ENCODE assay signal across 11 mouse cellular contexts in the genomic region with DNA sequence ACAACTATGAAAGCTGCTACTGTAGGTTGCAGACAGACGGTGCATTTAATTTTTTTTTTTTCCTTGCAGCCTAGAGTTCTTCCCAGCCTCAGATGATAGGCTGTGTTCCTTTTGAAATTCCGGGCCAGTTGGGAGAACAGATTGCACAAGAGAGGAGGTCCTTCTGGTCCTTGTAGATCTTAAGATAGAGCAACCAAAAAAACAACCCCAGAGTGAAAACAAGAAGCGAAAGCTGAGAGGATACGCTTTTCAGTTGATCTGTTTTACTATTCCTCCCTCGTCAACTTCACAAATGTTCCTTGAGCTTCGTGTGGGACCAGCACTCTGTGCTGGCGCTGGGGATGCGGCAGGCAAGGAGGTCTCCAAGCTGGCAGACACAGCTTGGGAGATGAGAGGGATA. TPM values are rescaled to one million over a fixed set of nuclear protein-coding genes. Genes with fewer than 3 reads are reported as not detected.
DNase-seq lines count a peak whose midpoint lies in the region; ATAC-seq and TF ChIP-seq lines count a peak whose summit lies in the region.
"Had no signal": no experiment of that assay in that cellular context is flagged by ENCODE, and none has a peak within 500 bp of the region (broad histone marks: within the 10 kb centered on the region; RNA-seq: fewer than 3 reads in every experiment).

No protein-coding gene starts in this region.

- peak; percentile 85 for ATAC-seq in forebrain, embryonic 16.5 days
- no peak for ATAC-seq in hindbrain, embryonic 14.5 days (ENCODE audit: low FRiP score)

- no peak overlapping the region for H3K9ac ChIP-seq in forebrain, embryonic 16.5 days (replicated peaks; ENCODE audit: low read depth, low read length)
- H3K9ac ChIP-seq in hindbrain, embryonic 14.5 days, result no peak overlapping the region
- H3K9ac ChIP-seq: heart, embryonic 13.5 days; kidney, embryonic 15.5 days had no signal

- WGBS in forebrain, embryonic 16.5 days, result 49% methylated on average over 8 of the region's 8 CpGs
- 80% methylated on average over 8 of the region's 8 CpGs for WGBS in hindbrain, embryonic 14.5 days

- TF ChIP-seq POLR2A in testis, adult 2 months (IDR thresholded peaks at IDR 0.05; ENCODE audit: control insufficient read depth, low read depth, low read length), result no peak

- H3K4me3 ChIP-seq in testis, adult 2 months (ENCODE audit: control insufficient read depth, low read depth, low read length), result no peak overlapping the region; the same call in 1 of the 2 replicates
- H3K4me3 ChIP-seq in forebrain, embryonic 16.5 days (replicated peaks; ENCODE audit: low read length), result no peak overlapping the region
- H3K4me3 ChIP-seq in hindbrain, embryonic 14.5 days (replicated peaks; ENCODE audit: low read length), result no peak overlapping the region
- H3K4me3 ChIP-seq: heart, embryonic 13.5 days; kidney, embryonic 15.5 days had no signal

- DNase-seq in testis, postnatal 10 days (ENCODE audit: low spot score), result no peak
- DNase-seq in layer of hippocampus, postnatal 36 days, result peak; percentile 57 to 67
- no peak for DNase-seq in urinary bladder, postnatal 14 days (ENCODE audit: low spot score)
- DNase-seq in adrenal gland, postnatal 25 days, result no peak
- no peak for DNase-seq in hindbrain, embryonic 14.5 days (ENCODE audit: low spot score)
- DNase-seq: thymus, postnatal 25 days had no signal

- no peaks in the 10 kb centered on the region for H3K27me3 ChIP-seq in testis, adult 2 months (ENCODE audit: control insufficient read depth, insufficient read depth, low read length)
- H3K27me3 ChIP-seq in forebrain, embryonic 16.5 days (replicated peaks; ENCODE audit: control insufficient read depth, insufficient read depth, low read length), result no peaks in the 10 kb centered on the region
- no peaks in the 10 kb centered on the region for H3K27me3 ChIP-seq in hindbrain, embryonic 14.5 days (ENCODE audit: control insufficient read depth, insufficient read depth, low read length)
- H3K27me3 ChIP-seq: heart, embryonic 13.5 days; kidney, embryonic 15.5 days had no signal

- peak overlapping the region; percentile 73 for H3K27ac ChIP-seq in testis, adult 2 months (ENCODE audit: control insufficient read depth, insufficient read depth, low read depth, low read length)
- H3K27ac ChIP-seq in forebrain, embryonic 16.5 days (ENCODE audit: low read length), result peak overlapping the region; percentile 80
- H3K27ac ChIP-seq in hindbrain, embryonic 14.5 days, result no peak overlapping the region
- H3K27ac ChIP-seq: heart, embryonic 13.5 days; kidney, embryonic 15.5 days had no signal

- peak overlapping the region; percentile 4; the same call in 1 of the 2 replicates for H3K4me2 ChIP-seq in forebrain, embryonic 16.5 days (ENCODE audit: low read length)
- H3K4me2 ChIP-seq in hindbrain, embryonic 14.5 days (replicated peaks), result no peak overlapping the region
- H3K4me2 ChIP-seq: heart, embryonic 13.5 days; kidney, embryonic 15.5 days had no signal

- no peaks in the 10 kb centered on the region for H3K36me3 ChIP-seq in testis, adult 2 months (ENCODE audit: control insufficient read depth, insufficient read depth, low read length)
- no peaks in the 10 kb centered on the region for H3K36me3 ChIP-seq in forebrain, embryonic 16.5 days (ENCODE audit: control insufficient read depth, insufficient read depth)
- H3K36me3 ChIP-seq in hindbrain, embryonic 14.5 days (replicated peaks; ENCODE audit: control insufficient read depth, insufficient read depth), result no peaks in the 10 kb centered on the region
- H3K36me3 ChIP-seq: G1E; heart, embryonic 13.5 days; kidney, embryonic 15.5 days had no signal

- no peak for TF ChIP-seq CTCF in testis, adult 2 months (IDR thresholded peaks at IDR 0.05; ENCODE audit: control insufficient read depth, insufficient read depth, insufficient replicate concordance, low read depth, low read length)

- H3K4me1 ChIP-seq in testis, adult 2 months (ENCODE audit: control insufficient read depth, insufficient read depth, low read length), result no peaks in the 10 kb centered on the region
- peaks cover 4% of the 10 kb centered on the region for H3K4me1 ChIP-seq in forebrain, embryonic 16.5 days (replicated peaks; ENCODE audit: control insufficient read depth, insufficient read depth, low read length)
- no peaks in the 10 kb centered on the region for H3K4me1 ChIP-seq in hindbrain, embryonic 14.5 days (replicated peaks; ENCODE audit: control insufficient read depth, insufficient read depth, low read length)
- H3K4me1 ChIP-seq: heart, embryonic 13.5 days; kidney, embryonic 15.5 days had no signal

- no peaks in the 10 kb centered on the region for H3K9me3 ChIP-seq in forebrain, embryonic 16.5 days (ENCODE audit: control insufficient read depth, low read length)
- no peaks in the 10 kb centered on the region for H3K9me3 ChIP-seq in hindbrain, embryonic 14.5 days (ENCODE audit: control insufficient read depth, low read length)
- H3K9me3 ChIP-seq: G1E; heart, embryonic 13.5 days; kidney, embryonic 15.5 days had no signal

RNA-seq across cellular contexts. Expression of a gene that starts 33.3 kb away (rescaled TPM):
- 9.7 and 10.8 TPM in 2 replicates for polyA plus RNA-seq in testis, adult 2 months (2012; rRNA removed)
- polyA plus RNA-seq in forebrain, embryonic 16.5 days (2015; fragmentation: Nextera tagmentation; extraction: Ambion mirVana), result 16.7 and 18.1 TPM in 2 replicates
- 10 to 100 TPM; 18.4 to 19.9 TPM for total RNA-seq in layer of hippocampus, postnatal 36 days (2021)
- total RNA-seq in adrenal gland, postnatal 25 days (2021), result 40.1 and 42.8 TPM in 2 replicates
- polyA plus RNA-seq in hindbrain, embryonic 14.5 days (2014; fragmentation: Nextera tagmentation; extraction: Ambion mirVana), result 18.0 and 20.9 TPM in 2 replicates

Comparison
In these comparisons a context has a peak if more than half of its experiments do, and no peak if none do; other contexts are left out.
1. DNase-seq: peak in layer of hippocampus, postnatal 36 days (2 of 2); none in testis, postnatal 10 days (single experiment), urinary bladder, postnatal 14 days (single experiment), adrenal gland, postnatal 25 days (single experiment) and hindbrain, embryonic 14.5 days (single experiment).